Mouse (Mus musculus): ENCODE data around the gene Mat2b. TPM values are rescaled to one million over a fixed set of nuclear protein-coding genes. Genes with fewer than 3 reads are reported as not detected.

Mat2b gene
- polyA plus RNA-seq (2012; rRNA removed): 77.6 and 80.6 TPM in 2 replicates

GRCm38 (mm10) chr11:40695103-40695502 lies at the start of gene Mat2b:
Mat2b (minus strand) TSS chr11:40695203.

GRCm38 (mm10) chr11:40733339-40734174 lies 38.6 kb upstream of the Mat2b start, which contains the start of the genes Hmmr and Nudcd2:
Hmmr (minus strand) TSS chr11:40733422.
Nudcd2 (plus strand) TSS chr11:40733667.

Other genes starting within 250 kb of the Mat2b start
- gene Hmmr, start 38.2 kb upstream of the Mat2b start, polyA plus RNA-seq (2012; rRNA removed): 33.4 and 39.5 TPM in 2 replicates
- gene Nudcd2, start 38.5 kb upstream of the Mat2b start, polyA plus RNA-seq (2012; rRNA removed): 95.1 and 122 TPM in 2 replicates
- 19.1 and 20.0 TPM in 2 replicates for gene Ccng1, start 60.1 kb upstream of the Mat2b start, polyA plus RNA-seq (2012; rRNA removed)